Comparison of ENCODE assay signal across 8 mouse cellular contexts in the genomic region with DNA sequence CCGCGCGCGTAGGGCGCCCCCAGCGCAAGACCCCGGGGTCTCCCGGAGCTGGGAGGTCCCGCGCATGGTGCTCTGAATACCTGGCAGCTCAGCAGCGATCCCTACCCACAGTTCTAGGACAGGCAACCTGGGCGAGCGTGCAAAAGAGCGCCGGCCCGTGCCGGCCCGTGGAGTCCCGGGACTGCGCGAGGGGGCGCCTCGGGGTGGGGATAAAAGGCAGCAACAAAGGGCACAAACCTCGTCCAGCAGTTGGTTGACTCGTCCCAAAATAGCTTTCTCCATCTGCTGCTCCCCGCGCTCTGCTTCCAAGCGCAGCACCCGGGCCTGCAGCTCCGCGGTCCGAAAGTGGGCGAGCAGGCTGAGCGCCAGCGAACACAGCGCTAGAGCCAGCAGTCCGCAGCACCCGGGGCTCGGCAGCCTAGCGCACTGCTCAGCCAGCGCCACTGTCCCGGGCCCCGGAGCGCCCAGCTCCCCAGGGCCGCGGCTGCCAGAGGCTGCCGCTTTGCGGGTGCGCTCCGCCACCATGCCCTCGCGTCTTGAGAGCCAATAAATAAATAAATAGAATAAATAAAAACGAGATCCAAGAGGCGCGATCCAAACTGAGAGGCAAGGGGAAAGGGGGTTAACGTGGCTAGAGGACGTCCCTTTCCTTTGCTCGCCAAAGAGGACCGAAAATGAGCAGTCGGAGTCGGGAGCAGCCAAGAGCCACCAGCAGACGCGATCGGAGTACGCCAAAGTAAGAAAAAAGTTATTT. TPM values are rescaled to one million over a fixed set of nuclear protein-coding genes. Genes with fewer than 3 reads are reported as not detected.
DNase-seq lines count a peak whose midpoint lies in the region; ATAC-seq and TF ChIP-seq lines count a peak whose summit lies in the region.

No protein-coding gene starts in this region.

- TF ChIP-seq CTCF in heart, adult 2 months (IDR thresholded peaks at IDR 0.05): no peak

- peak overlapping the region; percentile 49 for H3K4me3 ChIP-seq in heart, adult 2 months
- peak overlapping the region; percentile 34 for H3K4me3 ChIP-seq in forebrain, embryonic 16.5 days (replicated peaks; ENCODE audit: low read length)
- H3K4me3 ChIP-seq in intestine, embryonic 16.5 days (ENCODE audit: low read length): peak overlapping the region; percentile 54
- peak overlapping the region; percentile 44 for H3K4me3 ChIP-seq in liver, embryonic 13.5 days (replicated peaks)

- H3K4me2 ChIP-seq in forebrain, embryonic 16.5 days (ENCODE audit: low read length): peak overlapping the region; percentile 55
- peak overlapping the region; percentile 85 for H3K4me2 ChIP-seq in intestine, embryonic 16.5 days (ENCODE audit: low read depth, low read length)
- H3K4me2 ChIP-seq in liver, embryonic 13.5 days: peak overlapping the region; percentile 55

- DNase-seq in heart, adult 2 months: peak; percentile 34 to 42
- no peak for DNase-seq in heart, adult 11 months
- DNase-seq in adrenal gland, postnatal 14 days: peak; percentile 64
- no peak for DNase-seq in liver, embryonic 13.5 days
- peak; percentile 17 for DNase-seq in ovary, postnatal 10 days (ENCODE audit: low spot score)
- no peak for DNase-seq in thymus, postnatal 25 days

- H3K79me2 ChIP-seq in heart, adult 2 months (replicated peaks; ENCODE audit: control insufficient read depth, insufficient read depth, low read length): no peaks in the 10 kb centered on the region

- no peaks in the 10 kb centered on the region for H3K36me3 ChIP-seq in heart, adult 2 months (ENCODE audit: control insufficient read depth, insufficient read depth, low read length)
- H3K36me3 ChIP-seq in forebrain, embryonic 16.5 days (ENCODE audit: control insufficient read depth, insufficient read depth): no peaks in the 10 kb centered on the region
- no peaks in the 10 kb centered on the region for H3K36me3 ChIP-seq in intestine, embryonic 16.5 days (ENCODE audit: control insufficient read depth, insufficient read depth, low read length)
- no peaks in the 10 kb centered on the region for H3K36me3 ChIP-seq in liver, embryonic 13.5 days

- H3K27ac ChIP-seq in heart, adult 2 months: no peak overlapping the region
- H3K27ac ChIP-seq in forebrain, embryonic 16.5 days (ENCODE audit: low read length): no peak overlapping the region
- H3K27ac ChIP-seq in intestine, embryonic 16.5 days (ENCODE audit: low read length): no peak overlapping the region
- H3K27ac ChIP-seq in liver, embryonic 13.5 days: no peak overlapping the region

- 0 out of 2 replicates have a peak, but pooled peaks cover 2% of the 10 kb centered on the region for H3K27me3 ChIP-seq in heart, adult 2 months (ENCODE audit: control insufficient read depth, insufficient read depth, low read length)
- H3K27me3 ChIP-seq in forebrain, embryonic 16.5 days (replicated peaks; ENCODE audit: control insufficient read depth, insufficient read depth, low read length): peaks cover 64% of the 10 kb centered on the region
- peaks cover 29% of the 10 kb centered on the region for H3K27me3 ChIP-seq in intestine, embryonic 16.5 days (replicated peaks; ENCODE audit: control insufficient read depth, insufficient read depth, low read length)
- peaks cover 66% of the 10 kb centered on the region for H3K27me3 ChIP-seq in liver, embryonic 13.5 days

- intact Hi-C loops in heart, adult 2 months (cut with DNase I): loop anchor here (5.0 kb wide), 1 partner anchor 136 kb away; no protein-coding TSS in a partner anchor

- under 1% methylated on average over 64 of the region's 65 CpGs for WGBS in heart, adult 2 months
- WGBS in forebrain, embryonic 16.5 days: under 1% methylated on average over 65 of the region's 65 CpGs
- under 1% methylated on average over 65 of the region's 65 CpGs for WGBS in intestine, embryonic 16.5 days
- under 1% methylated on average over 65 of the region's 65 CpGs for WGBS in liver, embryonic 13.5 days (ENCODE audit: insufficient replicate concordance)

- no peak for TF ChIP-seq EP300 in heart, adult 2 months (IDR thresholded peaks at IDR 0.05; ENCODE audit: insufficient read depth, low read depth, low read length)

- no peaks in the 10 kb centered on the region for H3K9me3 ChIP-seq in forebrain, embryonic 16.5 days (ENCODE audit: control insufficient read depth, low read length)
- 0 out of 2 replicates have a peak, but pooled peaks cover 2% of the 10 kb centered on the region for H3K9me3 ChIP-seq in intestine, embryonic 16.5 days (ENCODE audit: control insufficient read depth, low read length)
- no peaks in the 10 kb centered on the region for H3K9me3 ChIP-seq in liver, embryonic 13.5 days (replicated peaks)

- ATAC-seq in forebrain, embryonic 16.5 days: no peak
- 0 out of 2 replicates have a peak, but pooled peaks have one; percentile 22 for ATAC-seq in intestine, embryonic 16.5 days
- no peak for ATAC-seq in liver, embryonic 13.5 days (ENCODE audit: low read depth)

- peak overlapping the region; percentile 7 for H3K9ac ChIP-seq in heart, adult 2 months (ENCODE audit: low read depth, low read length)
- 0 out of 2 replicates have a peak overlapping the region, but pooled peaks have one; percentile 23 for H3K9ac ChIP-seq in forebrain, embryonic 16.5 days (replicated peaks; ENCODE audit: low read depth, low read length)
- H3K9ac ChIP-seq in intestine, embryonic 16.5 days (ENCODE audit: low read depth, low read length): peak overlapping the region; percentile 49
- H3K9ac ChIP-seq in liver, embryonic 13.5 days: no peak overlapping the region

- H3K4me1 ChIP-seq in heart, adult 2 months (ENCODE audit: control insufficient read depth, insufficient read depth, low read length): no peaks in the 10 kb centered on the region
- peaks cover 17% of the 10 kb centered on the region for H3K4me1 ChIP-seq in forebrain, embryonic 16.5 days (replicated peaks; ENCODE audit: control insufficient read depth, insufficient read depth, low read length)
- H3K4me1 ChIP-seq in intestine, embryonic 16.5 days (ENCODE audit: control insufficient read depth, insufficient read depth, low read length): peaks cover 4% of the 10 kb centered on the region
- no peaks in the 10 kb centered on the region; the same call in 1 of the 2 replicates for H3K4me1 ChIP-seq in liver, embryonic 13.5 days (replicated peaks)

- no peak for TF ChIP-seq POLR2A in heart, adult 2 months (IDR thresholded peaks at IDR 0.05; ENCODE audit: insufficient read depth, low read depth, low read length)

RNA-seq across cellular contexts. Expression of a gene that starts 0.6 kb away (rescaled TPM):
- under 1 TPM; 0.34 to 0.45 TPM for total RNA-seq in heart, adult 2 months (2021)
- polyA plus RNA-seq in heart, adult 2 months (2012; rRNA removed): 0.43 and 0.44 TPM in 2 replicates
- total RNA-seq in adrenal gland, postnatal 14 days (2021): 10.4 and 10.6 TPM in 2 replicates
- polyA plus RNA-seq in forebrain, embryonic 16.5 days (2015; fragmentation: Nextera tagmentation; extraction: Ambion mirVana): 0.98 and 1.4 TPM in 2 replicates
- 4.5 and 5.7 TPM in 2 replicates for polyA plus RNA-seq in intestine, embryonic 16.5 days (2015; fragmentation: Nextera tagmentation; extraction: Ambion mirVana)
- 1.3 and 1.4 TPM in 2 replicates for polyA plus RNA-seq in liver, embryonic 13.5 days (2015; fragmentation: Nextera tagmentation; extraction: Ambion mirVana)

Comparison
In these comparisons a context has a peak if more than half of its experiments do, and no peak if none do; other contexts are left out.
1. DNase-seq: peak in heart, adult 2 months (2 of 2), adrenal gland, postnatal 14 days (single experiment) and ovary, postnatal 10 days (single experiment); none in heart, adult 11 months (single experiment), liver, embryonic 13.5 days (single experiment) and thymus, postnatal 25 days (single experiment).
2. Peak in every context shown above with its lines, with median percentiles within 50 percentile points of each other: H3K4me3 ChIP-seq and H3K4me2 ChIP-seq.